Mouse (Mus musculus): ENCODE measurements around the gene Prss48. TPM values are rescaled to one million over a fixed set of nuclear protein-coding genes. Genes with fewer than 3 reads are reported as not detected.

Prss48 gene
- polyA plus RNA-seq, 1 experiment from 2014 or later, result not detected

- no peaks in the 10 kb centered on the region; the same call in 1 of the 2 replicates for H3K9me3 ChIP-seq (replicated peaks; ENCODE audit: control insufficient read depth, low read length)
- no peak overlapping the region for H3K27ac ChIP-seq (ENCODE audit: low read length)
- H3K4me1 ChIP-seq (ENCODE audit: control insufficient read depth, insufficient read depth, low read length), result peaks cover 7% of the 10 kb centered on the region; the same call in 1 of the 2 replicates
- H3K9ac ChIP-seq (ENCODE audit: low read length), result no peak overlapping the region
- WGBS, result 51% methylated on average over 15 of the region's 15 CpGs
- H3K4me3 ChIP-seq (ENCODE audit: low read length), result no peak overlapping the region
- H3K36me3 ChIP-seq (ENCODE audit: control insufficient read depth, insufficient read depth), result peaks cover 2% of the 10 kb centered on the region; the same call in 1 of the 2 replicates
- peaks cover 2% of the 10 kb centered on the region; the same call in 1 of the 2 replicates for H3K27me3 ChIP-seq (ENCODE audit: control insufficient read depth, insufficient read depth, low read length)
- H3K4me2 ChIP-seq (ENCODE audit: low read depth, low read length), result no peak overlapping the region
- ATAC-seq (replicated peaks; ENCODE audit: extremely low read depth, insufficient read depth, low FRiP score), result no peak
These were observed 26.5 kb upstream of the Prss48 start for GRCm38 (mm10) chr3:86028658-86029375.

DNA sequence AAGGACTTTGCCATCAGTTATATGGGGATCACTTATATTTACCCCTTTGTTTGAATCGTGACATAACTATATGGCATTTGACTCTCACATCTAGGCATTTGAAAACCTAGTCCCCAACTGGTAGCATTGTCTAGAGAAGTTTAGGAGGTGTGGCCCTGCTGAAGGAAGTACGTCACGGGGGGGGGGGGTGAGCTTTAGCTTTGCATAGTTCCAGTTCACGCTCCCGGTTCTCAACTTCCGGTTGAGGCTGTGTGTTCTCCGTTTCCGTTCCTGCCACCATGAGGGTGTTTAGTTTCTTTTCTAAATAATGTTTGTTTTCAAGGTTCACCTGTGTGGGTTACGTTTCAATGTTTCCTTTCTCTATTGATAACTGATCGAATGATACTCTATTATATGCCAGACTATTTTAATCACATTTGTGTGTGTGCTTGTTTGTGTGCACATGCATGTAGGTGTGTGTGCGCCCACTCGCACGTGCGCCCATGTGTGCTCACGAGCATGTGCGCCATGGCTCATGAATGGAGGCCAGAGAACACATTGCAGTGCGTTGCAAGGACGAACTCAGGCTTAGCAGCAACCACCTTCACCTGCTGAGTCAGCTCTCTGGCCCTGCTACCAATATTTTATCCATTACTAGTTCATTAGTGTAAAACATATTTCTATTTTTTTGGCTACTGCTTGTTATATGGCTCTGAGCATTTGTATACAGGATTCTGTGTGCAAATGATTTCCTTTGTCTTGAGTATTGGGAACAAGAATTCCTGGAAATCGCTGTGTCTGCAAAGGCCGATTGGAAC lies 23.2 kb upstream of the Prss48 start:
- no peak overlapping the region for H3K4me2 ChIP-seq (ENCODE audit: low read depth, low read length)
- no peaks in the 10 kb centered on the region; the same call in 1 of the 2 replicates for H3K9me3 ChIP-seq (replicated peaks; ENCODE audit: control insufficient read depth, low read length)
- no peak overlapping the region for H3K4me3 ChIP-seq (ENCODE audit: low read length)
- H3K27ac ChIP-seq (ENCODE audit: low read length), result no peak overlapping the region
- WGBS, result 92% methylated on average over 20 of the region's 20 CpGs
- peaks cover 7% of the 10 kb centered on the region; the same call in 1 of the 2 replicates for H3K4me1 ChIP-seq (ENCODE audit: control insufficient read depth, insufficient read depth, low read length)
- H3K36me3 ChIP-seq (ENCODE audit: control insufficient read depth, insufficient read depth), result no peaks in the 10 kb centered on the region
- ATAC-seq (replicated peaks; ENCODE audit: extremely low read depth, insufficient read depth, low FRiP score), result no peak
- H3K9ac ChIP-seq (ENCODE audit: low read length), result no peak overlapping the region
- peaks cover 2% of the 10 kb centered on the region; the same call in 1 of the 2 replicates for H3K27me3 ChIP-seq (ENCODE audit: control insufficient read depth, insufficient read depth, low read length)

GRCm38 (mm10) chr3:86024065-86024795 lies 21.9 kb upstream of the Prss48 start:
- H3K27ac ChIP-seq (ENCODE audit: low read length), result no peak overlapping the region
- H3K9ac ChIP-seq (ENCODE audit: low read length), result no peak overlapping the region
- no peak overlapping the region for H3K4me2 ChIP-seq (ENCODE audit: low read depth, low read length)
- 93% methylated on average over 12 of the region's 12 CpGs for WGBS
- no peak overlapping the region for H3K4me3 ChIP-seq (ENCODE audit: low read length)
- peaks cover 5% of the 10 kb centered on the region; the same call in 1 of the 2 replicates for H3K4me1 ChIP-seq (ENCODE audit: control insufficient read depth, insufficient read depth, low read length)
- peaks cover 5% of the 10 kb centered on the region for H3K27me3 ChIP-seq (ENCODE audit: control insufficient read depth, insufficient read depth, low read length)
- no peak for ATAC-seq (replicated peaks; ENCODE audit: extremely low read depth, insufficient read depth, low FRiP score)
- no peaks in the 10 kb centered on the region for H3K36me3 ChIP-seq (ENCODE audit: control insufficient read depth, insufficient read depth)
- no peaks in the 10 kb centered on the region; the same call in 1 of the 2 replicates for H3K9me3 ChIP-seq (replicated peaks; ENCODE audit: control insufficient read depth, low read length)

DNA sequence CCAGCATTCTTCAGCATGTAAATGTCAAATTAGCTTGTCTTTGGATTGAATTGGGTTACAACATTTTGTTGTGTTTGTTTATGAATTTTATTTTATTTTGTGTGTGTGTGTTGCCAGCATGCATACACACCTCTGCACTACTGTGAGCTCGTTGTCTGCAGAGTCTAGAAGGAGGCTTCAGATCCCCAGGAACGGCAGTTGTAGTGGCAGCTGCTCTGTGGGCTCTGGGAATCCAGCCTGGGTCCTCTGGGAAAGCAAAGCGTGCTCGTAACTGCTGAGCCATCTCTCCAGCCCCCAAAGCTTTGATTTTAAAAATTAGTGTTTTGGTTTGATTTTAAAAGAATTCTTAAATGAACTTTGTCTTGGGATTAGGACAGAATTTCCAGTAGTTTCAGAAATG lies 19.4 kb upstream of the Prss48 start:
- H3K4me3 ChIP-seq (ENCODE audit: low read length), result no peak overlapping the region
- peaks cover 5% of the 10 kb centered on the region for H3K27me3 ChIP-seq (ENCODE audit: control insufficient read depth, insufficient read depth, low read length)
- H3K9me3 ChIP-seq (replicated peaks; ENCODE audit: control insufficient read depth, low read length), result no peaks in the 10 kb centered on the region; the same call in 1 of the 2 replicates
- H3K4me1 ChIP-seq (ENCODE audit: control insufficient read depth, insufficient read depth, low read length), result peaks cover 5% of the 10 kb centered on the region; the same call in 1 of the 2 replicates
- 86% methylated on average over 4 of the region's 4 CpGs for WGBS
- ATAC-seq (replicated peaks; ENCODE audit: extremely low read depth, insufficient read depth, low FRiP score), result no peak
- H3K36me3 ChIP-seq (ENCODE audit: control insufficient read depth, insufficient read depth), result no peaks in the 10 kb centered on the region
- no peak overlapping the region for H3K27ac ChIP-seq (ENCODE audit: low read length)
- H3K4me2 ChIP-seq (ENCODE audit: low read depth, low read length), result no peak overlapping the region
- no peak overlapping the region for H3K9ac ChIP-seq (ENCODE audit: low read length)

- H3K9ac ChIP-seq (ENCODE audit: low read length), result no peak overlapping the region
- no peaks in the 10 kb centered on the region for H3K36me3 ChIP-seq (ENCODE audit: control insufficient read depth, insufficient read depth)
- peaks cover 7% of the 10 kb centered on the region for H3K27me3 ChIP-seq (ENCODE audit: control insufficient read depth, insufficient read depth, low read length)
- H3K9me3 ChIP-seq (replicated peaks; ENCODE audit: control insufficient read depth, low read length), result no peaks in the 10 kb centered on the region; the same call in 1 of the 2 replicates
- no peak for ATAC-seq (replicated peaks; ENCODE audit: extremely low read depth, insufficient read depth, low FRiP score)
- H3K27ac ChIP-seq (ENCODE audit: low read length), result no peak overlapping the region
- H3K4me3 ChIP-seq (ENCODE audit: low read length), result no peak overlapping the region
- H3K4me1 ChIP-seq (ENCODE audit: control insufficient read depth, insufficient read depth, low read length), result peaks cover 5% of the 10 kb centered on the region; the same call in 1 of the 2 replicates
- WGBS, result 78% methylated on average over 16 of the region's 16 CpGs
- H3K4me2 ChIP-seq (ENCODE audit: low read depth, low read length), result no peak overlapping the region
These were observed 18.8 kb upstream of the Prss48 start for GRCm38 (mm10) chr3:86020921-86021650.

- 24% methylated on average over 8 of the region's 8 CpGs for WGBS
- peaks cover 10% of the 10 kb centered on the region for H3K27me3 ChIP-seq (ENCODE audit: control insufficient read depth, insufficient read depth, low read length)
These were observed 15.2 kb upstream of the Prss48 start for GRCm38 (mm10) chr3:86017484-86017883.

GRCm38 (mm10) chr3:86016965-86017364 lies 14.7 kb upstream of the Prss48 start:
- Histone ChIP-seq H3K27me3 (ENCODE audit: control insufficient read depth, insufficient read depth, low read length) (peaks cover 10% of the 10 kb centered on the region), H3K36me3 (ENCODE audit: control insufficient read depth, insufficient read depth) (no peaks in the 10 kb centered on the region), H3K4me2 (ENCODE audit: low read depth, low read length) (no peak overlapping the region), H3K27ac (ENCODE audit: low read length) (no peak overlapping the region), H3K9ac (ENCODE audit: low read length) (no peak overlapping the region), H3K9me3 (replicated peaks; ENCODE audit: control insufficient read depth, low read length) (no peaks in the 10 kb centered on the region), H3K4me3 (ENCODE audit: low read length) (no peak overlapping the region), H3K4me1 (ENCODE audit: control insufficient read depth, insufficient read depth, low read length) (peaks cover 5% of the 10 kb centered on the region; the same call in 1 of the 2 replicates)
- WGBS, result 92% methylated on average over 1 of the region's 1 CpGs
- no peak for ATAC-seq (replicated peaks; ENCODE audit: extremely low read depth, insufficient read depth, low FRiP score)

More at GRCm38 (mm10) chr3:86017484-86017883, 15.2 kb upstream of the Prss48 start:
- Histone ChIP-seq H3K9me3 (replicated peaks; ENCODE audit: control insufficient read depth, low read length) (no peaks in the 10 kb centered on the region), H3K27ac (ENCODE audit: low read length) (no peak overlapping the region), H3K9ac (ENCODE audit: low read length) (no peak overlapping the region), H3K4me3 (ENCODE audit: low read length) (no peak overlapping the region), H3K4me2 (ENCODE audit: low read depth, low read length) (no peak overlapping the region), H3K4me1 (ENCODE audit: control insufficient read depth, insufficient read depth, low read length) (peaks cover 5% of the 10 kb centered on the region; the same call in 1 of the 2 replicates), H3K36me3 (ENCODE audit: control insufficient read depth, insufficient read depth) (no peaks in the 10 kb centered on the region)
- ATAC-seq (replicated peaks; ENCODE audit: extremely low read depth, insufficient read depth, low FRiP score), result peak; percentile 89

DNA sequence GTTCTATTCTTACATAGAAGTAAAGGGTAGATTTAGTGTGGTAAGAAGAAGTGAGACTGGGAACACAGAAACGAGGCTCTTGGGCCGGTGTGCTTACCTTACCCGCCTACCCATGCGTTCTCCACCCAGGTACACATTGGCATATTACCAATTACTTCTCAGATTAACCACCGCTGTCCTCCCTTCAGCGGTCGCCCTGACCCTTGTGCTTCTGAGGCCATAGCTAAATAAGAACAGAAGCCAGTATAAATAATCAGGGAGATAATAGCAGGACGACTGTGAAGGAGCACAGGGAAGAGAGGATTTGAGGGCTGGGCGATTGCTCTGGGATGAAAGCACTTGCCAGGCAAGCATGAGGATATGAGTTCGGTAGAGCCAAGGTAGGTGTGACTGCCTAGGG lies 11.5 kb upstream of the Prss48 start:
- WGBS, result 67% methylated on average over 10 of the region's 10 CpGs

More for the DNA sequence above, 11.5 kb upstream of the Prss48 start:
- H3K36me3 ChIP-seq (ENCODE audit: control insufficient read depth, insufficient read depth), result no peaks in the 10 kb centered on the region
- ATAC-seq (replicated peaks; ENCODE audit: extremely low read depth, insufficient read depth, low FRiP score), result no peak
- H3K4me2 ChIP-seq (ENCODE audit: low read depth, low read length), result no peak overlapping the region
- H3K9ac ChIP-seq (ENCODE audit: low read length), result no peak overlapping the region
- no peak overlapping the region for H3K27ac ChIP-seq (ENCODE audit: low read length)
- peaks cover 7% of the 10 kb centered on the region; the same call in 1 of the 2 replicates for H3K4me1 ChIP-seq (ENCODE audit: control insufficient read depth, insufficient read depth, low read length)
- H3K9me3 ChIP-seq (replicated peaks; ENCODE audit: control insufficient read depth, low read length), result no peaks in the 10 kb centered on the region
- peaks cover 6% of the 10 kb centered on the region; the same call in 1 of the 2 replicates for H3K27me3 ChIP-seq (ENCODE audit: control insufficient read depth, insufficient read depth, low read length)
- H3K4me3 ChIP-seq (ENCODE audit: low read length), result no peak overlapping the region
